Mouse (Mus musculus): ENCODE measurements around the gene Prkaa2.

Prkaa2 gene

DNA sequence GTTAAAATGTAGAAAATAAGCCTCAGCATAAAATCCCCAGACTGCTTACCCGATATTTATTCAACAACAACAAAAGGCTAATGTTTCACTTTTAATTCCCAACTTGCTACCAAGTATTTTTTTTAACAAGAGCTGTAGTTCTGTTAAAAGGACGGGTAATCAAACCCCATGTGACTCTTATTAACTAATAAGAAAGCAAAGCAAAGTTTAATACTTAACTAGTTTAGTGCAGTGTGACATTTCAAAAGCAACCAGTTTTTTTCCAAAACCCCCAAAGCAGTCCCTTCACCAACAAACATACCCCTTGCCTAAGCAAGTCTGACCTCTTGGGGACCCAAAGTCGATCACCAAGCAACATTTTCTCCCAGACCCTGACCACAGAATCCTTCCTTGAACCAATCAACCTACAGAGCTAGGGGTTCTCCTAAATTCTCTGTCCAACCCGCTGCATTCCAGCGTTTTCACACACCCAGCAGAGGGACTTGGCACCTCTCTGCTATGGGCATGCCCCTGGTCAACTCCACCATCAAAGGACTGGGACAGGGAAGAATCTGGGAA lies 970 bp downstream of the Prkaa2 start:
- DNase-seq (ENCODE audit: low spot score in 2 of 2) = no peak

DNA sequence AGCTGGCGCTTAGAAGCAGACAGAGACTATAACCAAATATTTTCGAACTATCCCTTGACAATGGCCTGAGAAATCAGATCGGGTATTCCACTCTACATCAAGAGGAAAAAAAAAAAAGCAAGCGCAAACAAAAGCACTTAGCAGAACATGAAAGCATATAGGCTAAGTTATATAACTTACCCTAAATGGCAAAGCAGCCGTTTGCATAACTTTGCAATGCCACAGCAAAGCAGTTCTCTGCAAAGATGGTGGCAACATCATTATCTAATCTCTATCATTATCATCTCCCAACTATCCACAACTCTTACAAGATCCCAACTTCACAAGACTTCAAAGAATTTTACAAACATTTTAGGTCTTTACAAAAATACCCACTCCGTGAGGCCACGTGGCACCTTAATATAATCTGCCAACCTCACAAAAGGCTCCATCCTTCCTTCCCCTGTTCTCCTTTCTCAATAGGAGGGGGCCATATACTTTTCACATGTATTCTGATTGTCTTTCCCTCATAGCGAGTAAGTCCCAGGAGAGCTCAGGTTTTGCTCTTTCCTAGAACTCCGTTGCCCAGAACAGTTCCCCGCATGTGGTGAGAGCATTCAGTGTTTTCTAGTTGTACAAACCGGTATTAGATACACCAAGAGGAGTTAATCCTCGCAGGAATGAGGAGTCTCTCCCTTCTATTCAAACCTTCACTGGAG lies 1.6 kb downstream of the Prkaa2 start:
- DNase-seq (ENCODE audit: low spot score in 2 of 2) = no peak

DNA sequence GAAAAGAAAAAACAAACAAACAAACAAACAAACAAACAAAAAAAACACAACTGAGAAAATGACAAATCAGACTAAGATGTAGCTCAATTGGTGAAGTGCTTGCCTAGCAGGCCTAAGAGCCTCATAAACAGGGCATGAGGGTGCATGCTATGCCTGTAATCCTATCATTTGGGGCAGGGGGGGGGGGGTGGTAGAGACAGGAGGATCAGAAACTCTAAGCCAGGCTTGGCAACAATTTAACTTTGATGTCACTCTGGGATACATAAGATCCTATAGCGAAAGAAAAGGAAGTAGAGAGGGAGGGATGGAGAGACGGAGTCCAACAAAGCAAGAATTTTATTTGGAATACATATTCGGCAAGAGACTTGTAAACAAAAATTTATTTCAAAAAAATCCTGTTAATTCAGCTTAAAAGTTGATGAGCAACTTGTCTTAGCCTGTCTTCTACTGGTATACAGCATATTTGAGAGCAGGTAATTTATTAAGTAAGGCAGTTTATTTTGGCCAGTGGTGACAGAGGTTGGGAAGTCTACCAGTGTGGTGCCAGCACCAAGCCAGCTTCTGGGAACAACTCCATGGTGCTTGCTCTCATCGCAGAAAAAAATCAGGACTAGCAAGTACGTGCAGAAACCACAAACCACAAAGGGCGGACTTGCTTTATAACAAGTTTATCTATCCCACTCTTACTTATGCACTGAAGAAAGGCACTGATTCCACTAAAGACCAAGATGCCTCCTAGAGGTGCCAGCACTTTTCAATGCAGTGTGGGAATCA lies 5.4 kb downstream of the Prkaa2 start:
- no peak for DNase-seq (ENCODE audit: low spot score in 2 of 2)

DNA sequence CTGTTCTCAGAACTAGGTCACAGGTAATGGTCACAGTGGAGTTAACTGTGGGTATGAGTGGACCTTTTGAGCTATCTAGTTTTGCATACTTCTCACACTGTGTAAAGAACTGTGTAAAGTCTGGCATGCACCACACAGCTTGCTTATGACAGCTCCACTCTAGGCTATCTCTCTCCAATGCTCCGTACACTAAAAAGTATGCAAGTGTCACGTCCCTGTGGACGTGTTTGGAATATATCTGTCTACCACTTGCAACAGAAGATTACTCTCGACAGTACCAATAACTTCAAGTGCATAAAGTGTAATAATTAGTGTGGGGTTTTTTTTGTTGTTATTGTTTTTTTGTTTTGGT lies 8.4 kb downstream of the Prkaa2 start:
- no peak for DNase-seq (ENCODE audit: low spot score in 2 of 2)

- DNase-seq (ENCODE audit: low spot score in 2 of 2) = no peak
These were observed 9.0 kb downstream of the Prkaa2 start for GRCm38 (mm10) chr4:105100508-105101336.

GRCm38 (mm10) chr4:105098660-105099059 lies 11.0 kb downstream of the Prkaa2 start:
- DNase-seq (ENCODE audit: low spot score in 2 of 2) = no peak

- no peak for DNase-seq (ENCODE audit: low spot score in 2 of 2)
These were observed 11.5 kb downstream of the Prkaa2 start for GRCm38 (mm10) chr4:105098158-105098557.

- DNase-seq (ENCODE audit: low spot score in 2 of 2) = peak in 1 of 2 experiments; percentile 24
These were observed 14.4 kb downstream of the Prkaa2 start for GRCm38 (mm10) chr4:105095316-105095715.

DNA sequence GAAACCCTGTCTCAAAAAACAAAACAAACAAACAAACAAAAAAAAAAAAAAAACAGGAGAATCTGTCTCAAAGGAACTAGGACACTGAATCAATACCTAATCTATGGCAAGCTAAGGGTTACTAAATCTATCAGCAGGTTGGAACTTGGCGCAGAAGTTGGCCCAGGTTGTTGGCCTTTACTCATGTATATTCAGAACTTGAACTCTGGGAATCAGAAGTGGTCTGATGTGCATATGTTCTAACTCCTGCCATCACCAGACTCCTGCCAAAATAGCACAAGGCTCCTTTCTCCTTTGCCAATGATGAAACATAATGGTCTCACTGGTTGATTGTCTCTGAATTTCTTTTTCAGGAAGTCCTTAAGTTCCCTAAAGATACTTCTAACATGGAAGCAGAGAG lies 15.7 kb downstream of the Prkaa2 start:
- DNase-seq (ENCODE audit: low spot score in 2 of 2) = no peak

GRCm38 (mm10) chr4:105090417-105090816 lies 19.3 kb downstream of the Prkaa2 start:
- DNase-seq (ENCODE audit: low spot score in 2 of 2) = no peak

DNA sequence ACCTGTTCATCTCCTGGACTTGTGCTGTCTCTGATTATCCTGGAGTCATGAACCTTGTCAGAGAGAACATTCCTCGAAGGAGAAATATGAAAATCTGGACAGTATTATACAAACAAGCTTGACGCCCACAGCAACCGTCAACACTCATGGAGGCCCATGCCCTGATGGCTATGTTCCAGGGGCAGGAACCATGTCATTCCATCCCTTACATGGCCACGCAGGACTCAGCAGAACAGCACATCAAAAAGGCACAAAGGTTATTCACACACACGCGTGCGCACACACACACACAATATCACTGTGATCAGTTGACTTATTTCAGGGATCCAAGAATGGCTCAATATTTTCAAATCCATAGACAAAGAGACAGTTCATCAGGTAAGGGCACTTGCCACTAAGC lies 20.3 kb downstream of the Prkaa2 start:
- no peak for DNase-seq (ENCODE audit: low spot score in 2 of 2)

GRCm38 (mm10) chr4:105088671-105089070 lies 21.0 kb downstream of the Prkaa2 start:
- DNase-seq (ENCODE audit: low spot score in 2 of 2) = no peak

DNA sequence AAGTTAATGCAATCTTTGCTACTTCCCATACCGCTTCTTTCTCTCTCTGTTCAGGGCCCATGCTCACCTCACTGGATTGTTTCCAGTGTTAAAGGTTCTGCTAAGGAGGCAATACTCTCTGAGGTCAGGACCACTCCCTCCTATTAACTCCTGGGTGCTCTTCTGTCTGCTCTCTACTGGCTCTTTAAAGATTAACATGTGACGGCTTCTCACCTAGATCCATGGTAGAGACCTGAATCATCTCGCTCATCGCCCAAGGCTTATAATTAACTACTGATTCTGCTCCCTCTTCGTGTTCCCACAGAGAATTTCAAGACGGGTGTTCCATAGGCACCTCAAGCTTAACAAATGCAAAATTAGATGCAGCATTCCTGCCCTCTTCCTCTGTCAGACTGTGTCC lies 33.5 kb downstream of the Prkaa2 start:
- no peak for DNase-seq (ENCODE audit: low spot score in 2 of 2)

DNA sequence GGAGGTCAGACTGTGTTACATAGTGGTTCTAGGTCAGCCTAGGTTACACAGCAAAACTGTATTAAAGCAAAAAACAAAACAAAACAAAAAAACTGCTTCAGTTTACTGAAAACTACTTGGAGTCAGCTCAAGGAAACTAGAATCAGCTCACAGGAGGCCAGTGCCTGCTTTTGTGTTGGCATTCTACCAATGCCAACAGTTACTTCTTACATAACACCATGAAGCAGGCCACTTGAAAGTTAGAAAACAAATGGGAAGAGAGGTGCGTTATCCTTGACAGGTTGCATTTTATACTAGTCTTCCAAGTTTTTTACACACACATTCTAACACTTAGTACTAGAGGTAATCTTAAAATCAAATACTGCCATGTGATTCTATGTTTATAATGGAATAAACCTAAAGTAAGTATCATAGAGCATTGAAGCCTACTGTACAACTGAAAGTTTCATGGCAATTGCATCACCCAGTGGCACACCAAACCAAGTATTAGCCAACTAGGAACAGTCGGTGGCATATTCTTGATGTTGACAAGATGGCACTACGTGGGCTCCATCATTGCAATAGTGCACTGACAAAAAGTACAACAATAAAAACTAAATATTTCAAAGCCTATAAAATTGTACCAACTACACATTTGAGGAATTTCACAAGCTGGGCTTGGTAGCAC lies 37.8 kb downstream of the Prkaa2 start:
- DNase-seq (ENCODE audit: low spot score in 2 of 2) = no peak

- DNase-seq (ENCODE audit: low spot score in 2 of 2) = peak; percentile 31 to 64
These were observed 38.7 kb downstream of the Prkaa2 start for GRCm38 (mm10) chr4:105070982-105071381.

DNA sequence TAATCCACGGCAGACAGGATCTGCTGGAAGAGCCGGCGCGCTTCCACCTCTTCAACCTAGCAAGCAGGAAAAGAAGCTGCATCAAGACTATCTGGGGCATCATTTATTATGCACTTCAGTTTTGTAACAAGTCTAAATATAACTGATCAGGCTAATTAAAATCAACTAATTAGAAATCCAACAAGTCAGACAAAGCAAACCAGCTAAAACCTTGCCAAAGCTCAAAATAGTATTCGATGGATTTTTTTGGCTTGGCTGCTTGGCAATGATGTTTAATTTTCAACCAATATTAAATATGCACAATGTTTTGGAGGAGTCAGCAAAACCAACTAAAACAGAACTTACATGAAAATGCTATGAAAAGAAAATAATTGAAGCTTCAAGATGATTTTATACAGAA lies 58.4 kb downstream of the Prkaa2 start:
- DNase-seq (ENCODE audit: low spot score in 2 of 2) = no peak

DNA sequence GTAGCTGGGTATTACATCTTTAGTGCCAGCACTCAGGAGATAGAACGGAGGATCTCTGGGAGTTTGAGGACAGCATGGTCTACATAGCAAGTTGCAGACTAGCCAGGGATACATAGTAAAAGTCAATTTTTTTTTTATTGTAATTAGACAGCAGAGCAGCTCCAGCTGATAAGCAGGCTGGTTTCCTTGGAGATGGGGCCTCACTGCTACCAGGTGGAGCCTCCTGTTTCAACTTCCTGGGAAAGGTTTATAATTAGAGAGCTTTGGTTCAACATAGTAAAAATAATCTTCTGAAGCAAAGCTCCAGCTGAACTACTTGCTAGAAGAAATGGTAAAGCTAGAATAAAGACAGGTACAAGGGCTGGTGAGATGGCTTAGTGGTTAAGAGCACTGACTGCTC lies 59.6 kb downstream of the Prkaa2 start:
- DNase-seq (ENCODE audit: low spot score in 2 of 2) = no peak

DNA sequence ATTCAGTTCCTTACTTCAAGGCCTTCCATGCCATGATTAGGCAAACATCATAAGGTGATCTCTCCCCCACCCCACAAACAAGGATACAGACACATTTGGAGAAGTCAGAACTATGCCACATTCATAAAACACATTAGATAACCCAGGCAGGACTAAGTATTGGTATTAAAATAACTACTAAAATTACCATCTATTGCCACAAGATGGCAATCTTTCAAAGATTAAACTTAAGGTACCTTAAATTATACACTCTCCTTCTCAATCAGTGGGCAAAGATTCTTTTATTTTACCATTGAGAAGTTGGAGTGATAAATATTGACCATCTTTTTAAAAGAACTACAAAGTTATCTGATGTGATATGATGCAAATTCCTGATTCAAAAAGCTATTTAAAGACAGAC lies 75.4 kb downstream of the Prkaa2 start:
- DNase-seq (ENCODE audit: low spot score in 2 of 2) = no peak

GRCm38 (mm10) chr4:105033153-105033552 lies 76.5 kb downstream of the Prkaa2 start:
- DNase-seq (ENCODE audit: low spot score in 2 of 2) = no peak

DNA sequence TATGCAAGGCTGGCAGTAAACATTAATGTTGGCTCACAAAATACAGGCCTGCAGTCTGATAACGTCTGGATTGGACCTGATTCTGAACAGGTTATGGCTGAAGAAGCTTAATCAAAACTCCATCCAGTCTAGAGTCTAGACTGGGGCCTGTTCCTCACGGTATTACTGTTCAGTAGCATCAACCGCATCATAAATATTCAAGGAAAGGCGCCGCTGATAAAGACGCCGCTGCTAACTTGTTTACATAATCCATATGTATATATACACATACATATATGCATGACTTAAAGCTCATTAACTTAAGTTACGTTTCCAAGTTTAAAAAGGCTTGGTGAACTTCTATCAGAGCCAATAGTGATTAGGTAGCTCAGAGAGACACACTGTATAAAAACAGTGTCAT lies 78.6 kb downstream of the Prkaa2 start:
- DNase-seq (ENCODE audit: low spot score in 2 of 2) = no peak

DNA sequence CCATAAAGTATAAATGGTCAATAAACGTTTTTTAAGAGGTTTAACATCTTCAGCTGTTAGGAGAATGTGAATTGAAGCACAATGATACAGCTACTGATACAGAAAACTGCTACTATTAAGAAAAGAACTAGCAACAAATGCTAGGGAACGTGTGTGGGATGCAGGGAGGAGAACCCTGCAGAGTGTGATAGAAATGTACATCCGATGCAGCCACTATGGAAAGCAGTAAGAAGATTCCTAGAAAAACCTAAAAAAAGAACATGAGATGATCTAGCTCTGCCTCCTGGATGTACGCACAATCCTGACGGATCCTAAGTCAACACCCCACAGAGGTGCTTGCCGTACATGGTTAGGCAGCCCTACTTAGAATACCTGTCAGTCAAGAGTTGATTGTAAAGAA lies 82.4 kb downstream of the Prkaa2 start:
- no peak for DNase-seq (ENCODE audit: low spot score in 2 of 2)
